Mouse (Mus musculus): ENCODE data around the gene Fdxr. TPM values are rescaled to one million over a fixed set of nuclear protein-coding genes. Genes with fewer than 3 reads are reported as not detected.

Fdxr gene
- polyA plus RNA-seq, 1 experiment from 2014 or later = 11.5 TPM

Small RNA genes within 50 kb of the gene (microRNA-seq; reads per million reads assigned to microRNA genes)
- not detected for gene Gm25837

Other genes starting within 250 kb of the Fdxr start
- gene Cd300ld5, start 239.3 kb downstream of the Fdxr start, polyA plus RNA-seq (2014; fragmentation: Nextera tagmentation; extraction: Ambion mirVana) = not detected in 2 replicates
- gene Cd300ld3, start 228.6 kb downstream of the Fdxr start, polyA plus RNA-seq (2014; fragmentation: Nextera tagmentation; extraction: Ambion mirVana) = not detected in 2 replicates
- gene Cd300e, start 214.9 kb downstream of the Fdxr start, polyA plus RNA-seq (2014; fragmentation: Nextera tagmentation; extraction: Ambion mirVana) = 0.12 TPM in 1 of 2 replicates, not detected in the other
- gene Rab37, start 185.6 kb downstream of the Fdxr start, polyA plus RNA-seq (2014; fragmentation: Nextera tagmentation; extraction: Ambion mirVana) = 1.3 and 1.5 TPM in 2 replicates
- gene Cd300lf, start 143.1 kb downstream of the Fdxr start, polyA plus RNA-seq (2014; fragmentation: Nextera tagmentation; extraction: Ambion mirVana) = 0.33 and 0.48 TPM in 2 replicates
- gene Slc9a3r1, start 113.7 kb downstream of the Fdxr start, polyA plus RNA-seq (2014; fragmentation: Nextera tagmentation; extraction: Ambion mirVana) = 105 and 114 TPM in 2 replicates
- gene Tmem104, start 89.6 kb downstream of the Fdxr start, polyA plus RNA-seq (2014; fragmentation: Nextera tagmentation; extraction: Ambion mirVana) = 10.5 and 13.2 TPM in 2 replicates
- 18.3 and 20.1 TPM in 2 replicates for gene Nat9, start 89.2 kb downstream of the Fdxr start, polyA plus RNA-seq (2014; fragmentation: Nextera tagmentation; extraction: Ambion mirVana)
- gene Grin2c, start 9.8 kb downstream of the Fdxr start, polyA plus RNA-seq (2014; fragmentation: Nextera tagmentation; extraction: Ambion mirVana) = not detected in 2 replicates
- gene Fads6, start 20.6 kb upstream of the Fdxr start, polyA plus RNA-seq (2014; fragmentation: Nextera tagmentation; extraction: Ambion mirVana) = 1.3 and 1.5 TPM in 2 replicates
- gene Otop2, start 30.1 kb upstream of the Fdxr start, polyA plus RNA-seq (2014; fragmentation: Nextera tagmentation; extraction: Ambion mirVana) = not detected in 2 replicates
- gene Ush1g, start 45.0 kb upstream of the Fdxr start, polyA plus RNA-seq (2014; fragmentation: Nextera tagmentation; extraction: Ambion mirVana) = 0.10 TPM in 1 of 2 replicates, not detected in the other
- 1.0 and 1.2 TPM in 2 replicates for gene Otop3, start 57.7 kb upstream of the Fdxr start, polyA plus RNA-seq (2014; fragmentation: Nextera tagmentation; extraction: Ambion mirVana)
- 21.0 and 24.4 TPM in 2 replicates for gene Hid1, start 90.7 kb upstream of the Fdxr start, polyA plus RNA-seq (2014; fragmentation: Nextera tagmentation; extraction: Ambion mirVana)
- 12.6 and 13.0 TPM in 2 replicates for gene Cdr2l, start 104.9 kb upstream of the Fdxr start, polyA plus RNA-seq (2014; fragmentation: Nextera tagmentation; extraction: Ambion mirVana)
- gene Mrpl58, start 126.7 kb upstream of the Fdxr start, polyA plus RNA-seq (2014; fragmentation: Nextera tagmentation; extraction: Ambion mirVana) = 206 and 208 TPM in 2 replicates
- 832 and 848 TPM in 2 replicates for gene Atp5h, start 142.9 kb upstream of the Fdxr start, polyA plus RNA-seq (2014; fragmentation: Nextera tagmentation; extraction: Ambion mirVana)
- gene Kctd2, start 143.1 kb upstream of the Fdxr start, polyA plus RNA-seq (2014; fragmentation: Nextera tagmentation; extraction: Ambion mirVana) = 9.5 and 12.3 TPM in 2 replicates
- gene Trim80, start 163.5 kb upstream of the Fdxr start, polyA plus RNA-seq (2014; fragmentation: Nextera tagmentation; extraction: Ambion mirVana) = not detected in 2 replicates
- gene Slc16a5, start 185.4 kb upstream of the Fdxr start, polyA plus RNA-seq (2014; fragmentation: Nextera tagmentation; extraction: Ambion mirVana) = 0.32 and 1.0 TPM in 2 replicates
- gene Armc7, start 198.6 kb upstream of the Fdxr start, polyA plus RNA-seq (2014; fragmentation: Nextera tagmentation; extraction: Ambion mirVana) = 5.7 and 8.0 TPM in 2 replicates
- gene Nt5c, start 214.8 kb upstream of the Fdxr start, polyA plus RNA-seq (2014; fragmentation: Nextera tagmentation; extraction: Ambion mirVana) = 111 and 121 TPM in 2 replicates
- gene Jpt1, start 237.3 kb upstream of the Fdxr start, polyA plus RNA-seq (2014; fragmentation: Nextera tagmentation; extraction: Ambion mirVana) = 529 and 563 TPM in 2 replicates